Mouse (Mus musculus) neural tube, embryonic 11.5 days (tissue): ENCODE measurements around the gene Sox1. TPM values are rescaled to one million over a fixed set of nuclear protein-coding genes. Genes with fewer than 3 reads are reported as not detected.
A peak's percentile ranks its signal among the peaks of the same experiment; 100 is the strongest.

Experiments
- ATAC-seq: fragments of 200-750 bp; cut with Nextera tagmentation; 2 replicates; pipeline ENCODE4 v1.8.0; 2017; ENCODE audit warnings: moderate number of reproducible peaks, mild to moderate bottlenecking, moderate TSS enrichment, moderate library complexity; ENCODE audit not compliant: insufficient read depth, low FRiP score, low TSS enrichment
- DNase-seq: peaks from one replicate; pipeline ENCODE4 v3.0.0-alpha.2; 2015; ENCODE audit warnings: low spot score
- H3K27ac ChIP-seq: fragments of 300-500 bp; sonication (generic); 2 replicates; pipeline ENCODE4 v1.5.1; 2014; ENCODE audit warnings: low read depth, mild to moderate bottlenecking, low read length
- H3K27me3 ChIP-seq: fragments of 300-500 bp; sonication (generic); 2 replicates; pipeline ENCODE4 v1.6.1; 2014; ENCODE audit warnings: mild to moderate bottlenecking, low read length, mixed read lengths; ENCODE audit not compliant: control insufficient read depth, insufficient read depth
- H3K36me3 ChIP-seq: fragments of 300-500 bp; sonication (generic); 2 replicates; pipeline ENCODE4 v1.6.1; 2014; ENCODE audit warnings: mild to moderate bottlenecking, low read length, moderate library complexity, mixed read lengths; ENCODE audit not compliant: control insufficient read depth, insufficient read depth
- H3K4me1 ChIP-seq: fragments of 300-500 bp; sonication (generic); 2 replicates; pipeline ENCODE4 v1.6.1; 2014; ENCODE audit warnings: low read length, mixed read lengths; ENCODE audit not compliant: control insufficient read depth, insufficient read depth
- H3K4me2 ChIP-seq: fragments of 300-500 bp; sonication (generic); 2 replicates; pipeline ENCODE4 v1.6.1; 2014; ENCODE audit warnings: low read depth, mild to moderate bottlenecking, moderate library complexity
- H3K4me3 ChIP-seq: fragments of 300-500 bp; sonication (generic); 2 replicates; pipeline ENCODE4 v1.5.1; 2014; ENCODE audit warnings: low read depth, low read length
- H3K9ac ChIP-seq: fragments of 300-500 bp; sonication (generic); 2 replicates; pipeline ENCODE4 v1.6.1; 2014; ENCODE audit warnings: mild to moderate bottlenecking, low read length
- H3K9me3 ChIP-seq: fragments of 300-500 bp; sonication (generic); 2 replicates; pipeline ENCODE4 v1.6.1; 2016; ENCODE audit warnings: low read length; ENCODE audit not compliant: control insufficient read depth
- WGBS: fragments of 180-500 bp; shearing (Covaris S2); extraction: QIAGEN DNeasy Blood & Tissue Kit; methylation state at CpG from one replicate; pipeline ENCODE4 v1.1.7; 2014; 5-methylcytosine and 5-hydroxymethylcytosine counted together
- polyA plus RNA-seq: library from polyadenylated mRNA; unstranded; fragments of >200 nt; fragmentation: Nextera tagmentation; extraction: Ambion mirVana; gene quantifications from 2 replicates; pipeline ENCODE4 v1.2.1, GENCODE M21; 2014

The Sox1 gene
- polyA plus RNA-seq, 1 experiment from 2014 or later, result 1.9 TPM

DNA sequence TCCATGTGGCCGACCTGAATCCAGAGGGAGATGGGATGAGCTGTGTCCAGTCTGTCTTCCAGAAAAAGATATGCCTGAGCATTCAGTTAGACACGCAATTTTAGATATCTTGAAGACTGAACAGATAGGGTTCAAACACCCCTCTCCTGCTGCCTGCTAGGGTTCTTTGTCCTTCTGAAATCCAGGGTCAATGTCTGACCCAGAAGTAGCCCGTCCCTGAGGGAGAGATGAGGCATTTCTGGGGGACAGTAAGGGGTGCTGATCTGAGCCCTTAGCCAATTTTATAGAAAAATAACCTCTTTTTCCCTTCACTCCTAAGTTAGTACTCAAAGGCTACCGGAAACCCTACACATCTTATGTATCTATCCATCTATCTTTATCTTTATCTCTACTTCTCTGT lies 7.2 kb upstream of the Sox1 start:
- DNase-seq (no peak), ATAC-seq (no peak)
- no peaks in the 10 kb centered on the region for H3K36me3 ChIP-seq
- H3K4me1 ChIP-seq, result peaks cover 20% of the 10 kb centered on the region
- H3K9ac ChIP-seq, result no peak overlapping the region
- no peak overlapping the region for H3K27ac ChIP-seq
- no peaks in the 10 kb centered on the region for H3K9me3 ChIP-seq
- 11% methylated on average over 4 of the region's 4 CpGs for WGBS
- H3K4me3 ChIP-seq, result no peak overlapping the region
- no peak overlapping the region for H3K4me2 ChIP-seq
- peaks cover 89% of the 10 kb centered on the region for H3K27me3 ChIP-seq

DNA sequence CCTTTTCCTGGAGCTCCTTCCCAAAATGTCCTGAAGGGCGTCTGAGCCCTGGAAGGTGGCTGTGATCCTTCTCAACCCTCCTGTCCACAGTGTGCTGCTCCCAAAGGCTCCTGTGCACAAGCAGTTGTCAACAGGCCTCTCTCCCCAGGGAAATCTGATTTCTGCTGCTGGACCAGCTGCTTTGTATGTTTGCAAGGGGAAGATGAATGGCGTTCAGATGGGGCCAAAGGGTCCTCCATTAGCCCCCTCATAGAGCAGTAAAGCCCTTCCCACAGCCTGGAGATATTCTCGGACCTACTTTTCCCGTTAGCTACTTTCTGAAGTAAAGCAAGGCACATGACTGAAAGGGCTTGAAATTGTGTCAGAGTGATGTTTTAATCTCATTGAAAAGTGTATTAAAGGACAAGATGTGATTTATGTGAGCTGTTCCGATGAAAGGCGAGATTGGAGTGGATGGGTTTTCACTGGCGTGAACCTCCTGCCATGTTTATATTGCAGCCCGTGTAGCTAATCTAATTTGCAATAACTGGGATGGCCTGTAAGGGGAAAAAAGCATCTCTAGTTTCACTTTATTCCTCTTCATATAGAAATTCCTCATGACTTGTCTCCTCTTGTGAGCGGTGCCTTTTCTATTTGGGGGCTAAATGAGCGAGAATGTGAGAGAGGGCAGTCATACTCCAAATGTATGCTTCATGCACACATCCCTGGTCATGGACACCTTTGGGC lies 6.5 kb upstream of the Sox1 start:
- Histone ChIP-seq H3K9ac (no peak overlapping the region), H3K36me3 (no peaks in the 10 kb centered on the region), H3K4me3 (no peak overlapping the region), H3K4me2 (no peak overlapping the region), H3K4me1 (peaks cover 23% of the 10 kb centered on the region), H3K27ac (no peak overlapping the region), H3K9me3 (no peaks in the 10 kb centered on the region), H3K27me3 (peaks cover 88% of the 10 kb centered on the region)
- ATAC-seq (no peak), DNase-seq (no peak)
- WGBS, result 3% methylated on average over 10 of the region's 10 CpGs

DNA sequence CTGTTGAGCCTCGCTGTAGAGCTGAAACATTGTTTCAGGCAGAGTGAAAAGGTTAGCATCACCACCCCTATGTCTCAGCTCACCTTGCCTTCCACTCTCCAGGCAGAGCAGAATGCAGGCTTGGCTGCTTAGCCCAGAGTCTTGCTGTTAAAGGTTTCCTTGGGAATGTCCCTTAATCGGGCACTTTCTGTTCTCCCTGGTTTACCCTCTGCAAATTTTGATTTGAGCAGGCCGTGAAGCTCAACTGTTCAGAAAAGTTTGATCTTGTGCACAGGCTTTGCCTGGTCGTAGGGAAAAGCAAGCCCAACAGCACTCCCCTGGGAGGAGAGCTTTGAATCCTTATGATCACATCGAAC lies 6.0 kb upstream of the Sox1 start:
- no peaks in the 10 kb centered on the region for H3K36me3 ChIP-seq
- DNase-seq, result peak; percentile 54
- H3K27me3 ChIP-seq, result peaks cover 86% of the 10 kb centered on the region
- H3K9ac ChIP-seq, result no peak overlapping the region
- ATAC-seq, result no peak
- H3K4me3 ChIP-seq, result no peak overlapping the region
- peaks cover 22% of the 10 kb centered on the region for H3K4me1 ChIP-seq
- no peak overlapping the region for H3K27ac ChIP-seq
- H3K4me2 ChIP-seq, result no peak overlapping the region
- H3K9me3 ChIP-seq, result no peaks in the 10 kb centered on the region
- 2% methylated on average over 5 of the region's 5 CpGs for WGBS

DNA sequence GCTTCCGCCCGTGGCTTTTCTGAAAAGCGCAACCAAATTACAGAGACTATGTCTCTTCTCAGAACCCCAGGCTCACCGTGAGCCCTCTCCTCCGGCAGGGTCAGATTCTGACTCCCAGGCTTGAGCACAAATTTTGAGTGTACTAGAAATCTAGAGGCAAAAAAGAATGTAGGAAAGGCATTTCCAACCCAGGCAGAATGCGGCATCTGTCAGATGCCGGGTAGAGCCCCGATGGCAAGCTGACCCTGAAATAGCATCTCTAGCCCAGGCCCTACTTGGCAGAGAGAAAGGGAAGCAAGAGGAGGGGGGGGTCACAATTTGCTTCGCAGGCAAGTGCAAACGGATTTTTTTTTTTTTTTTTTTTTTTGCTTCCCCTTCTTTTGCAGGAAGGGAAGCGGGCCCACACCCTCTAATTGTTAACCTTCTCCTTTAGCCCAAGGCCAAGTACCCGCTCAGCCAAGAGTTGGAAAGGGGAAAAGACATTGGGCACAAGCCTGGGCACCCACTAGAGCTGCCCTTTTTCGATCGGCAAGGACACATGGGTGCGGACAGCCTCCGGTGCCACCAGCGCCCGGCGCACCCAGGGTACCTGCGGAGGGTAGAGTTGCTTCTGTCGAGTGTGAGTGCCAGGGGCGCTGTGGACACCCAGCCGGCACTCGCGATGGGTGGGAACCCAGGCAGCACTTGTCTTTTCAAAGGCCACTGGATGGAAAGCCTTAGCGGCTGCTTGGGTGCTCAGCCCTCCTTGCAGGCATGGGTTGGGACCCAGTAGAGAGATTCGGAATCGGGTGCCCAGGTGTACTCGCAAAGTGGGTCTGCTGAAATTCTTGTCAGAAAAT lies 5.1 kb upstream of the Sox1 start:
- DNase-seq, result no peak
- Histone ChIP-seq H3K9me3 (no peaks in the 10 kb centered on the region), H3K27me3 (peaks cover 89% of the 10 kb centered on the region), H3K4me2 (no peak overlapping the region), H3K4me3 (no peak overlapping the region), H3K4me1 (peaks cover 19% of the 10 kb centered on the region), H3K36me3 (no peaks in the 10 kb centered on the region), H3K9ac (no peak overlapping the region), H3K27ac (no peak overlapping the region)
- no peak for ATAC-seq
- WGBS, result 1% methylated on average over 29 of the region's 29 CpGs

DNA sequence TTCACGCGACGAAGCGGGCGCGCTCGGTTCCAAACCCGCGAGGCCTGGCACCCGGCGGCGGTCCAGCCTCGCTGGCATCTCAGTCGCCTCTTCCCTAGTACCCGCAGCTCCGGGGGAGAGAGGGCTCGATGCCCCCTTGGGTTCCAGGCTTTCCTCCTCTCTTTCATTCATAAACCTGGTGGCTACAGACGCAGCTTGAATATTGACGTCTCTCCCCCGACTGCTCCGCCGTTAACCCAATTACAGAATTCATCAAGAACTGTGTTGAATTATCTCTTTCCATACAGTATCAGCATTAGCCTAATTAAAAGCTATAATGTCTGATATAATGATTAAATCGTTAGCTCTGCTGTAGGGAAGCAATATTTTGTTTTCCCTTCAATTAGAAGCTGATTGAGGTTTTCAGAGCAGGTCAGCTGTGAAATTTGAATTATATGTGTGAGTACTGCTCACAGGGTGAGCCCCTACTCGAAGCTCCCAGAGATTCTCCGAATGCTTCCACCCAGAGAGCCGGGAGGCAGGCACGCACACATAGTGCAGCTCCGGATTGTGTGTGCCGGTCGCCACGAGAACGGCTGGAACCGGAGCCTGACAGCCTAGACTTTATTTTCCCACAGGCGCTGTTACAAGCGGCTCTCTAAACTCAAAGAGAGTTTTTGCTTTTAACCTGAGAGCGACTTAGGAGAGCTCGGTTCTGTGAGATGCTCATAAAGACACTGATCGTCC lies 4.3 kb upstream of the Sox1 start:
- H3K4me3 ChIP-seq, result no peak overlapping the region
- H3K9me3 ChIP-seq, result no peaks in the 10 kb centered on the region
- ATAC-seq (no peak), DNase-seq (peak; percentile 48)
- H3K27me3 ChIP-seq, result peaks cover 87% of the 10 kb centered on the region
- no peak overlapping the region for H3K9ac ChIP-seq
- H3K36me3 ChIP-seq, result no peaks in the 10 kb centered on the region
- H3K4me2 ChIP-seq, result no peak overlapping the region
- no peak overlapping the region for H3K27ac ChIP-seq
- H3K4me1 ChIP-seq, result peaks cover 14% of the 10 kb centered on the region
- WGBS, result 1% methylated on average over 38 of the region's 38 CpGs

DNA sequence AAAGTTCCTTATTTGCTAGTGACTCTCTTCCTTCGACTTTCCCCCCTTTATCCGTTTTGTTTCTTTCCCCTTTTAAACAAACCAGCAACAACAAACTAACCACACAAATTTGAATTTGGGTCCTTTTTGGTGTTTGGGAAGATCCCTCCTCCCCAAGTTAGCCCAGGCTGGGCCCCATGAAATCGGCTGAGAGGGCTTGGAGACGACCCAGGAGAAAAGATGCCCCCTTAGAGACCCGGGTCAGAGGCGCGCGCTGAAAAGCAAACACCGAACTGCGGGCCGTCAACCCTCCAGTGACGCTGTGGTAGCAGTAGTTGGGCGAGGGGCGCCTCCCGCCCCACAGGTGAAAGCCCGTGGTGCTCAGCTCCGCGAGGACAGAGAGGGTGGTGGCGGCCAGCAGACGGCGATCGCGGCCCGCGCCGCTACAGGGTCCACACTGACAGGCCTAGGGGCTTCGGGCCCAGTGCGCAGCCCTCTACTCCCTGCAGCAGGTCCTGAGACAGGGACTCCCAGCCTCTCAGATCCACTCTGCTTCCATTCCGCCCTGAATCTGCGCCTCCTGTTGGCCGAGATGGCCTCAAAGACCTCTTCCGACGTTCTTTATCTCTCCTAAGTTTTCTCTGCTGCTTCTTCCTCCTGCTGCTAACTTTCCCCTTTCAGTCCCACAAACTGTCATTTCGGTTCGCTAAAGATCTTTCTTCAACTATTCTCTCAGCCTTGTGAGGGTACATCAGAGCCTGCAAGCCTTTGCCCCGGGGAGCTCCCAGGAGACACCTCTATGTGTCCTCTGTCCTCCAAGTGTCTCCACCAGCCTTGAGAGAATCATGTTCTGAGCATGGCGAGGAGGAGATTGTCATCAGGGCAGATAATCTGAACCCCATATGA lies 3.5 kb upstream of the Sox1 start:
- H3K27ac ChIP-seq, result no peak overlapping the region
- H3K9ac ChIP-seq, result no peak overlapping the region
- no peak overlapping the region for H3K4me2 ChIP-seq
- H3K27me3 ChIP-seq, result peaks cover 87% of the 10 kb centered on the region
- DNase-seq, result peak; percentile 82
- H3K36me3 ChIP-seq, result no peaks in the 10 kb centered on the region
- H3K4me3 ChIP-seq, result no peak overlapping the region
- 3% methylated on average over 36 of the region's 37 CpGs for WGBS
- peaks cover 8% of the 10 kb centered on the region for H3K4me1 ChIP-seq
- H3K9me3 ChIP-seq, result no peaks in the 10 kb centered on the region
- ATAC-seq, result peak; percentile 38; the same call in 1 of the 2 replicates

DNA sequence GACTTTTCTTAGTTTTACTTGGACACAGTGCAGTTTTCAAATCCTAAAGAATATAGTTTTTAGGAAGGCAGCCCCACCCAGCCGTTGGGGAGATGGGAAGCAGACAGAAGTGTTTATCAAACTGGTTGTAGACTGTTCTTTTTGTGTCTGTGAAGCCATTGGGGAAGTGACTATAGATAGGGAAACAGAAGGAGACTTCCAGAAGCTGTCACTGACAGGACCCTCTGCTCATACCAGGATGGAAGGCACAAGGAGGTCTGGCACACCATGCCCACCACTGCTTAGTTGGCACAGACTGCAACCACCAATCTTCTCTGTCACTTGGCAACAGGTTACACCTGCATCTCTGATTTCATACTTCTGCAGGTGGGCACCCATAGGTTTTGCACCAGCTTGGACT lies 2.3 kb upstream of the Sox1 start:
- no peak for ATAC-seq
- H3K9ac ChIP-seq, result no peak overlapping the region
- H3K36me3 ChIP-seq, result no peaks in the 10 kb centered on the region
- no peak overlapping the region for H3K4me2 ChIP-seq
- peaks cover 7% of the 10 kb centered on the region for H3K4me1 ChIP-seq
- WGBS, result 13% methylated on average over 1 of the region's 1 CpGs
- peaks cover 87% of the 10 kb centered on the region for H3K27me3 ChIP-seq
- no peaks in the 10 kb centered on the region for H3K9me3 ChIP-seq
- no peak overlapping the region for H3K27ac ChIP-seq
- no peak overlapping the region for H3K4me3 ChIP-seq
- no peak for DNase-seq

DNA sequence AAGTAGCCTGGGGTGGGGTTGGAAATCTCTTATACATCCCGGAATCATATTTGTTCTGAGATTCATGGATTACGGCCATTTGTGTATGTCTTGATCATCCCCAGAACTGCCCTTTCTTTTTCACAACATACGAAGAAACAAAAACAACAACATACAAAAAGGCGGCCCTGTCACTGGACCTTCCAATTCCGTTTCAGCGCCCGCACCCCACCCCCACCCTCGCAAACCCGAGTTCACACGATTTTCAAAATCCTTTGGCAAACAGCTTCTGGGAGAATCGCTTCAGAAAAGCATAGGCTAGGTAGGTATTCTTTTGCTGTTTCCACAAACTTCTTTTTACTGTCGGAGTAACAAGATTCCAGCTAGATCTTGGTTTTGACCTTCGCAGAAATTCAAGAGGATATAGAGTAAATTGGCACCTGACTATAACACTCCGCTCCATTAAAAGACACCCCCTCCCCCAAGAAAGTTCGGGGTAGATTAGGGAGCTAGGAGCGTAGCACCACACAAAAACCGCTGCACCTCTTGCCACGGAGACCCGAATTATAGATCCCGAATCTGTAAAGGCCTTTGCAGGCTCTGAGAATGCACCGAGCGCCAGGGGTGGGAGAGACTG lies 602 bp upstream of the Sox1 start:
- no peaks in the 10 kb centered on the region for H3K36me3 ChIP-seq
- H3K4me1 ChIP-seq, result peaks cover 8% of the 10 kb centered on the region
- DNase-seq (no peak), ATAC-seq (no peak)
- H3K9ac ChIP-seq, result peak overlapping the region; percentile 29; the same call in 1 of the 2 replicates
- peak overlapping the region; percentile 67 for H3K4me2 ChIP-seq
- H3K4me3 ChIP-seq, result peak overlapping the region; percentile 67
- H3K27ac ChIP-seq, result no peak overlapping the region
- no peaks in the 10 kb centered on the region for H3K9me3 ChIP-seq
- H3K27me3 ChIP-seq, result peaks cover 81% of the 10 kb centered on the region
- 1% methylated on average over 22 of the region's 22 CpGs for WGBS
